10 mouse cellular contexts compared by ENCODE assay signal in the genomic region with DNA sequence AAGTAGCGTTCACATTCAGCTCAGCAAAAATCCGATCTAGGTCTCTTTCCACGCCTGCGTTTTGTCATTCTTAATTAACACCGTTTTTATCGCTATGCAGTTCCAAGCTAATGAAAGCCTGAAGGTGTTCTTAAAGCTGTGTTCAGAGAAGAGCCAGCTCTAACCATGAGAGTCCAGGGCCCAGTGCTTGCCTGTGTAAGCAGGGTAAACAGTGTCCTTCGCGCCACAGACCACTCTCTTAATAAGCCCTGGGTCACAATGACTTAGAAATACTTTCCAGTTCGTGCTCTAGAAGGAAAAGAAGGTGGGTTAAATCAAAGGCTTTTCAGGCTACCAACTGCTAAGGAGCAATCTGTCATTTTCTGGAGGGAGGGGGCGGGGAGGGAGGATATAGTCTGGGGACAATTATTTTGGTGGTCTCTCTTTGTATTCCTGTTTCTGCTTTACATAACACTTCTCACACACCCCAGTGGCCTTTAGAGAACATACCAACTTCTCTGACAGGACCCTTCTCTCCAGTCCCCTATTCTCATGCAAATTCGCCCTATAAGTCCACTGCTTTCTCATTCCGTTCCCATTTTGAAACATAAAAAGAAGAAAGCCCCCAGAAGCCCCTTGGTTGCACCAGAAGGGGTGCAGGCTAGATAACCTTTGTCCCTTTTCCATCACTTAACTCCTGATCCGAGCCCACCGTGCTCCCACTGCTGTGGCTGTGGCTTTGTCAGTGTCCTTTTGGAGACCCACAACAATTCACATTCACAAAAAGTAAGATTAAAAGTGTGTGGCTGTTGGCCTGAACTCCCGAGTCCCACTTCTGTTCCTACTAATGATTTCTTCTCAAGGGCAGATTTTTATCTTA.
DNase-seq lines count a peak whose midpoint lies in the region; ATAC-seq and TF ChIP-seq lines count a peak whose summit lies in the region.
"Had no signal": no experiment of that assay in that cellular context is flagged by ENCODE, and none has a peak within 500 bp of the region (broad histone marks: within the 10 kb centered on the region; RNA-seq: fewer than 3 reads in every experiment).

No protein-coding gene starts in this region.

- H3K9ac ChIP-seq in heart, embryonic 14.5 days (ENCODE audit: low read length) = peak overlapping the region; percentile 17
- H3K9ac ChIP-seq in midbrain, embryonic 15.5 days = no peak overlapping the region

- ATAC-seq in heart, embryonic 14.5 days (ENCODE audit: insufficient number of reproducible peaks, insufficient read depth, low FRiP score, low read depth) = no peak
- peak; percentile 80 for ATAC-seq in midbrain, embryonic 15.5 days (replicated peaks)
- no peak for ATAC-seq in monocyte, adult 5-6 weeks (replicated peaks; ENCODE audit: insufficient number of reproducible peaks, low FRiP score, low TSS enrichment, poor library complexity, severe bottlenecking)

- peak overlapping the region; percentile 81 to 91 for H3K27ac ChIP-seq in heart, embryonic 14.5 days (replicated peaks in 1 of 2; ENCODE audit: control insufficient read depth in 1 of 2, insufficient read depth in 1 of 2, low read depth in 2 of 2, low read length in 2 of 2)
- peak overlapping the region; percentile 90 for H3K27ac ChIP-seq in hindbrain, embryonic 10.5 days
- H3K27ac ChIP-seq in midbrain, embryonic 15.5 days = no peak overlapping the region

- H3K4me2 ChIP-seq in heart, embryonic 14.5 days (ENCODE audit: low read length) = peak overlapping the region; percentile 56
- peak overlapping the region; percentile 49 for H3K4me2 ChIP-seq in midbrain, embryonic 15.5 days

- DNase-seq in heart, postnatal 4 days = no peak
- DNase-seq in brain, embryonic 14.5 days (ENCODE audit: low read depth) = peak; percentile 73
- peak; percentile 51 for DNase-seq in hindbrain, embryonic 10.5 days (ENCODE audit: low spot score)
- no peak for DNase-seq in cerebellum, adult 18-20 months
- no peak for DNase-seq in ovary, adult 18-20 months (ENCODE audit: low spot score)
- DNase-seq: cerebellum, adult 9-10 months; gastrocnemius, postnatal 25 days had no signal

- no peak for TF ChIP-seq POLR2A in brain, embryonic 14.5 days (IDR thresholded peaks at IDR 0.05; ENCODE audit: borderline replicate concordance, extremely low read depth, insufficient read depth, insufficient read length, poor library complexity, severe bottlenecking)

- H3K27me3 ChIP-seq in heart, embryonic 14.5 days (ENCODE audit: control insufficient read depth, insufficient read depth, low read length) = no peaks in the 10 kb centered on the region
- no peaks in the 10 kb centered on the region for H3K27me3 ChIP-seq in hindbrain, embryonic 10.5 days (ENCODE audit: insufficient read depth, poor library complexity, severe bottlenecking)
- H3K27me3 ChIP-seq in midbrain, embryonic 15.5 days (replicated peaks) = no peaks in the 10 kb centered on the region

- no peaks in the 10 kb centered on the region for H3K36me3 ChIP-seq in heart, embryonic 14.5 days (ENCODE audit: control insufficient read depth, insufficient read depth, low read length)
- H3K36me3 ChIP-seq in hindbrain, embryonic 10.5 days = no peaks in the 10 kb centered on the region
- H3K36me3 ChIP-seq in midbrain, embryonic 15.5 days (replicated peaks) = no peaks in the 10 kb centered on the region

- TF ChIP-seq CTCF in brain, embryonic 14.5 days (IDR thresholded peaks at IDR 0.05; ENCODE audit: borderline replicate concordance, extremely low read depth, insufficient read depth, insufficient read length) = no peak

- H3K9me3 ChIP-seq in heart, embryonic 14.5 days (ENCODE audit: control insufficient read depth, low read length) = peaks cover 4% of the 10 kb centered on the region; the same call in 1 of the 2 replicates
- peaks cover 7% of the 10 kb centered on the region for H3K9me3 ChIP-seq in hindbrain, embryonic 10.5 days
- no peaks in the 10 kb centered on the region for H3K9me3 ChIP-seq in midbrain, embryonic 15.5 days

- 28% methylated on average over 15 of the region's 15 CpGs for WGBS in heart, embryonic 14.5 days
- WGBS in hindbrain, embryonic 10.5 days = 26% methylated on average over 15 of the region's 15 CpGs
- 12% methylated on average over 15 of the region's 15 CpGs for WGBS in midbrain, embryonic 15.5 days

- H3K4me1 ChIP-seq in heart, embryonic 14.5 days (ENCODE audit: control insufficient read depth in 2 of 2, insufficient read depth in 2 of 2, low read length in 2 of 2) = peaks cover 13 to 19% of the 10 kb centered on the region in 2 experiments
- peaks cover 32% of the 10 kb centered on the region for H3K4me1 ChIP-seq in hindbrain, embryonic 10.5 days (replicated peaks)
- H3K4me1 ChIP-seq in midbrain, embryonic 15.5 days = peaks cover 13% of the 10 kb centered on the region

- peak overlapping the region; percentile 25 to 28 for H3K4me3 ChIP-seq in heart, embryonic 14.5 days (ENCODE audit: control insufficient read depth in 1 of 2, insufficient read depth in 1 of 2, low read depth in 1 of 2, low read length in 2 of 2)
- H3K4me3 ChIP-seq in hindbrain, embryonic 10.5 days = peak overlapping the region; percentile 39
- H3K4me3 ChIP-seq in midbrain, embryonic 15.5 days = peak overlapping the region; percentile 23

Comparison
In these comparisons a context has a peak if more than half of its experiments do, and no peak if none do; other contexts are left out.
1. DNase-seq: peak in brain, embryonic 14.5 days (single experiment) and hindbrain, embryonic 10.5 days (single experiment); none in heart, postnatal 4 days (single experiment), cerebellum, adult 18-20 months (0 of 2) and ovary, adult 18-20 months (single experiment).
2. Peak in every context shown above with its lines, with median percentiles within 50 percentile points of each other: H3K4me3 ChIP-seq.